Mouse (Mus musculus) myocyte (in vitro differentiated cells): ENCODE data around the gene Dhx16.

ENCODE experiments used
- MYOD1 ChIP-seq, 3 experiments: IDR thresholded peaks; one replicate each; pipeline ENCODE4 v1.6.1; 2011; ENCODE audit warnings: control low read depth in 2 of 3, low read depth in 2 of 3, mild to moderate bottlenecking in 2 of 3, moderate library complexity in 1 of 3; ENCODE audit not compliant: insufficient read length in 2 of 3, control insufficient read depth in 1 of 3
- POLR2A ChIP-seq: IDR thresholded peaks from one replicate; pipeline ENCODE4 v1.6.1; 2011; ENCODE audit warnings: low read depth, mild to moderate bottlenecking, control low read depth, moderate library complexity; ENCODE audit not compliant: insufficient read length
- POLR2AphosphoS2 ChIP-seq: IDR thresholded peaks from one replicate; pipeline ENCODE4 v1.6.1; 2011; ENCODE audit warnings: low read depth, control low read depth; ENCODE audit not compliant: insufficient read length
- USF1 ChIP-seq: IDR thresholded peaks from one replicate; pipeline ENCODE4 v1.6.1; 2011; ENCODE audit warnings: low read depth, mild to moderate bottlenecking, control low read depth, moderate library complexity

GRCm38 (mm10) chr17:35874721-35875120 is 4.9 kb upstream of the Dhx16 start:
- TF ChIP-seq MYOD1 (IDR thresholded peaks at IDR 0.05; ENCODE audit: control insufficient read depth in 1 of 3, insufficient read length in 2 of 3, low read depth in 2 of 3) (no peak), POLR2AphosphoS2 (no peak), POLR2A (no peak), USF1 (no peak)
